Mouse (Mus musculus): ENCODE results near the gene Dcun1d1.

- no peak for TF ChIP-seq CTCF (IDR thresholded peaks at IDR 0.05; ENCODE audit: low read depth, low read length)
- TF ChIP-seq POLR2A (IDR thresholded peaks at IDR 0.05; ENCODE audit: borderline replicate concordance, low read depth, low read length), result no peak
Measured at GRCm38 (mm10) chr3:35986266-35986665, 49.0 kb upstream of the Dcun1d1 start.

Data from bone marrow macrophage, adult 2 months (primary cell).